Mouse (Mus musculus): ENCODE results near the gene Gm3269. TPM values are rescaled to one million over a fixed set of nuclear protein-coding genes. Genes with fewer than 3 reads are reported as not detected.
A peak's percentile ranks its signal among the peaks of the same experiment; 100 is the strongest.
"Not testable (repeated sequence)": the region's sequence is repeated elsewhere in the genome, so short reads cannot be mapped to it uniquely, and the experiment has no call there.

The Gm3269 gene
- polyA plus RNA-seq (2014; fragmentation: Nextera tagmentation; extraction: Ambion mirVana), result not detected in 2 replicates

DNA sequence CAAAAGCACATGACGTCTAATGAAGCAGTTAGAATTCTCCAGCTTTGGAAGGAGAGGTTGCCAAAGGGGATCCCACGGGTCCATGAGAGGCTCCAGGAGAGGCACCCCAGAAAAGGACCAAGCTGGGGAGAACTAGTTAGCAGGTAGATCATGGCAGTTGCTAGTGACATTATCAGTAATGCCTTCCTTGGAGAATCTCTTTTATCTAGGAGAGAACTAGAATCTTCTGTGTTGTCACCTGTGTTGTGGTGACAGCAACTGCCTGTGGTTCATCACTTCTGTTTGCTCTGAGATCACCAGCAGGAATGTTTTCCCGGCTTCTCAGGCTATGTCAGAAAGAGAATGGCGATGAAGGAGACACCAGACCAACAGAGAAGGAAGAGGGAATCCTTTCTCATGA is at the start of gene Gm3269:
Gene Gm3269, plus strand, starts transcription at position 301 of the 400 bp plus-strand sequence.
- not testable (repeated sequence) for H3K36me3 ChIP-seq (ENCODE audit: insufficient read depth)

DNA sequence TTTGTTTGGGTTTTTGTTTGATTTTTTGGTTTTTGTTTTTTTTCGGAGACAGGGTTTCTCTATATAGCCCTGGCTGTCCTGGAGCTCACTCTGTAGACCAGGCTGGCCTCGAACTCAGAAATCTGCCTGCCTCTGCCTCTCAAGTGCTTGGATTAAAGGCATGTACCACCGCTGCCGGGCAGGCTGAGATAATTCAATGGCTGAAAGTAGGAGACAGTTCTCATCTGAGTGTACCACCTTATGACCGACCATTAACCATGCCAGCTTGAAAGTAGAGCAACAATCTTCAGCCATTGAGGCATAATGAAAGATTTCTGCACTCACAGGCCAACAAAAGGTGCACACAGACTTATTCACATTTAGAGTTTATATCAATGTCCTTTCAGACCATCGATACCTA is 31.5 kb upstream of the Gm3269 start:
- H3K4me2 ChIP-seq; H3K27me3 ChIP-seq (ENCODE audit: insufficient read depth, low read length); DNase-seq; H3K36me3 ChIP-seq (ENCODE audit: insufficient read depth); H3K4me3 ChIP-seq (ENCODE audit: low read depth, low read length); H3K27ac ChIP-seq (ENCODE audit: low read depth); H3K9me3 ChIP-seq (ENCODE audit: low read depth, low read length); H3K9ac ChIP-seq; H3K4me1 ChIP-seq (ENCODE audit: insufficient read depth); ATAC-seq (ENCODE audit: insufficient read depth): not testable (repeated sequence)
- WGBS, result 73% methylated on average over 6 of the region's 6 CpGs

More for the DNA sequence above, at the start of gene Gm3269:
- WGBS, result no CpG with 5 or more reads among the region's 4 CpGs
- not testable (repeated sequence) for H3K9ac ChIP-seq; H3K27me3 ChIP-seq (ENCODE audit: insufficient read depth, low read length); H3K27ac ChIP-seq (ENCODE audit: low read depth); H3K9me3 ChIP-seq (ENCODE audit: low read depth, low read length); ATAC-seq (ENCODE audit: insufficient read depth); DNase-seq; H3K4me1 ChIP-seq (ENCODE audit: insufficient read depth); H3K4me3 ChIP-seq (ENCODE audit: low read depth, low read length); H3K4me2 ChIP-seq

DNA sequence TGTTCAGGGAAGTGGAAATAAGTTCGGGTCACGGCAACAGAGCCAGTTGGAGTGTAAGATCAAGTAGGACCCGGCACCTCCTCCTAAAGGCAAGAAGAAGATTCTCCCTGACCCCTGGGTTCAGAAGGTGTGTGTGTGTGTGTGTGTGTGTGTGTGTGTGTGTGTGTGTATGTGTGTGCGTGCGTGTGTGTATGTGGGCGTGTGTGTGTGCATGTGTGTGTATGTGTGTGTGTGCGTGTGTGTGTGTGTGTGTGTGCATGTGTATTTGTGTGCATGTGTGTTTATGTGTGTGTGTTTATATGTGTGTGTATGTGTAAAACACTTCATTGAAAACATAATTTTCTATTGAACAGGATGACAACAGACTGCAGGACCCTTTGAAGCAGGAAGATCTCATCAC is 16.0 kb upstream of the Gm3269 start:
- not testable (repeated sequence) for H3K9me3 ChIP-seq (ENCODE audit: low read depth, low read length); ATAC-seq (ENCODE audit: insufficient read depth); H3K9ac ChIP-seq; H3K4me3 ChIP-seq (ENCODE audit: low read depth, low read length); DNase-seq; H3K4me2 ChIP-seq; H3K4me1 ChIP-seq (ENCODE audit: insufficient read depth); H3K27ac ChIP-seq (ENCODE audit: low read depth); H3K36me3 ChIP-seq (ENCODE audit: insufficient read depth); H3K27me3 ChIP-seq (ENCODE audit: insufficient read depth, low read length)
- WGBS, result 98% methylated on average over 4 of the region's 7 CpGs

DNA sequence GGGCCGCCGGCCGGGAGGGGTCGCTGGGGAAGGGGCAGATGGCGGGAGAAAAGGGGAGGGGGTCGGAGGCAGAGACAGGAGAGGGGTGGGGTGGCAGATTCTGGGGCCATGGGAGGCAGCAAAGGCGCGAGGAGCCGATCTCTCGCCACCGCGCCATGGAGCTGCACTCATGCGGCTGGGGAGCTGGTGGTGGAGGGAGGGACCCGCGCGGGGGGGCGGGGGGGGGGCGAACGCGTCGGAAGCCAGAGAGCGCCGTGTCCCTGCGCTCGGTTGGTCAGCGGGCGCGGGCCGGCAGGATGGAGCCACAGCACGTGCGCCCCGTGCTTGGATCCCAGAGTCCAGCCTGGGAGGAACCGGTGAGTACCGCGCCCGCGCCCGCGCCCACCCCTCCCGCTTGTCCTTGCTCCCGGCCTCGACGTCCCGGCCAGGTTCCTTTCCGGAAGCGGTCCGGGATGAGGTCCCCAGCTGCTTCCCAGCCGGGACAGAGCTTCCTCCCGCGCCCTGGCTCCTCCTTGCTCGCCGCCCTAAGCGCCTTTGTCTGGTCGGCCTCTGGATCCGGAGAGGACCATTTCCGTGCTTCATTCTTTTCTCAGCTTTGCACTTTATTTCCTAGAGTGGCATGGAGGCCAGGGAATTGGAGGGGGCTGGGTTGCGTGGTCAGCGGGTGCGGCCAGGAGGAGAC is 17.5 kb downstream of the Gm3269 start, which contains the start of gene Gm3264:
Gene Gm3264, plus strand, starts transcription at position 278 of the 682 bp plus-strand sequence.
- not testable (repeated sequence) for H3K27me3 ChIP-seq (ENCODE audit: insufficient read depth, low read length); ATAC-seq (ENCODE audit: insufficient read depth); H3K36me3 ChIP-seq (ENCODE audit: insufficient read depth); H3K9ac ChIP-seq; H3K9me3 ChIP-seq (ENCODE audit: low read depth, low read length); H3K4me1 ChIP-seq (ENCODE audit: insufficient read depth); H3K27ac ChIP-seq (ENCODE audit: low read depth)
- peak; percentile 25 for DNase-seq
- peak within 1 kb of the TSS; percentile 53 for H3K4me2 ChIP-seq
- WGBS, result 13% methylated on average over 17 of the region's 59 CpGs
- peak within 1 kb of the TSS; percentile 22 for H3K4me3 ChIP-seq (ENCODE audit: low read depth, low read length)

DNA sequence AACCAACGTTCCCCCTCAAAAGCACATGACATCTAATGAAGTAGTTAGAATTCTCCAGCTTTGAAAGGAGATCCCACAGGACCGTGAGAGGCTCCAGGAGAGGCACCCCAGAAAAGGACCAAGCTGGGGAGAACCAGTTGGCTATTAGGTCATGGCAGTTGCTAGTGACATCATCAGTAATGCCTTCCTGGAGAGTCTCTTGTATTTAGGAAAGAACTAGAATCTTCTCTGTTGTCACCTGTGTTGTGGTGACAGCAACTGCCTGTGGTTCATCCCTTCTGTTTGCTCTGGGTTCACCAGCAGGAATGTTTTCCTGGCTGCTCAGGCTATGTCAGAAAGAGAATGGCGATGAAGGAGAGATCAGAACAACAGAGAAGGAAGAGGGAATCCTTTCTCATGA is 54.2 kb downstream of the Gm3269 start, which contains the start of gene Gm3278:
Gene Gm3278, plus strand, starts transcription at position 301 of the 400 bp plus-strand sequence.
- not testable (repeated sequence) for H3K27me3 ChIP-seq (ENCODE audit: insufficient read depth, low read length); H3K4me2 ChIP-seq; H3K27ac ChIP-seq (ENCODE audit: low read depth); H3K9ac ChIP-seq; H3K9me3 ChIP-seq (ENCODE audit: low read depth, low read length); ATAC-seq (ENCODE audit: insufficient read depth); DNase-seq; H3K4me1 ChIP-seq (ENCODE audit: insufficient read depth); H3K4me3 ChIP-seq (ENCODE audit: low read depth, low read length); H3K36me3 ChIP-seq (ENCODE audit: insufficient read depth)
- WGBS, result 20% methylated on average over 1 of the region's 3 CpGs

Other genes starting within 250 kb of the Gm3269 start
- not detected in 2 replicates for gene Gm8159, start 205.8 kb upstream of the Gm3269 start, polyA plus RNA-seq (2014; fragmentation: Nextera tagmentation; extraction: Ambion mirVana)
- 0.13 TPM in 1 of 2 replicates, not detected in the other for gene Gm3239, start 173.9 kb upstream of the Gm3269 start, polyA plus RNA-seq (2014; fragmentation: Nextera tagmentation; extraction: Ambion mirVana)
- not detected in 2 replicates for gene Gm7876, start 128.9 kb upstream of the Gm3269 start, polyA plus RNA-seq (2014; fragmentation: Nextera tagmentation; extraction: Ambion mirVana)
- 0.15 and 0.29 TPM in 2 replicates for gene Gm3252, start 111.3 kb upstream of the Gm3269 start, polyA plus RNA-seq (2014; fragmentation: Nextera tagmentation; extraction: Ambion mirVana)
- not detected in 2 replicates for gene Gm9602, start 61.8 kb upstream of the Gm3269 start, polyA plus RNA-seq (2014; fragmentation: Nextera tagmentation; extraction: Ambion mirVana)
- gene Gm3264, start 17.5 kb downstream of the Gm3269 start, polyA plus RNA-seq (2014; fragmentation: Nextera tagmentation; extraction: Ambion mirVana), result 0.42 and 1.0 TPM in 2 replicates
- gene Gm3278, start 54.3 kb downstream of the Gm3269 start, polyA plus RNA-seq (2014; fragmentation: Nextera tagmentation; extraction: Ambion mirVana), result not detected in 2 replicates
- gene Gm8297, start 145.8 kb downstream of the Gm3269 start, polyA plus RNA-seq (2014; fragmentation: Nextera tagmentation; extraction: Ambion mirVana), result not detected in 2 replicates
- not detected in 2 replicates for gene Gm3298, start 177.8 kb downstream of the Gm3269 start, polyA plus RNA-seq (2014; fragmentation: Nextera tagmentation; extraction: Ambion mirVana)
- not detected in 2 replicates for gene 4930555G01Rik, start 212.5 kb downstream of the Gm3269 start, polyA plus RNA-seq (2014; fragmentation: Nextera tagmentation; extraction: Ambion mirVana)
- gene Gm8281, start 232.9 kb downstream of the Gm3269 start, polyA plus RNA-seq (2014; fragmentation: Nextera tagmentation; extraction: Ambion mirVana), result 1.5 and 3.0 TPM in 2 replicates

Data from lung, embryonic 14.5 days (tissue).